Mouse (Mus musculus): ENCODE results near the gene Pcif1. TPM values are rescaled to one million over a fixed set of nuclear protein-coding genes. Genes with fewer than 3 reads are reported as not detected.

Gene Pcif1
- polyA plus RNA-seq, 1 experiment from 2014 or later: 38.4 TPM

GRCm38 (mm10) chr2:164908011-164908410 is 28.9 kb downstream of the Pcif1 start:
- peaks cover 4% of the 10 kb centered on the region; the same call in 1 of the 2 replicates for H3K9me3 ChIP-seq (ENCODE audit: low read length)
- peaks cover 58% of the 10 kb centered on the region for H3K36me3 ChIP-seq (replicated peaks; ENCODE audit: insufficient read depth, low read length)
- DNase-seq (no peak), ATAC-seq (no peak)
- peaks cover 25% of the 10 kb centered on the region for H3K4me1 ChIP-seq (ENCODE audit: insufficient read depth)
- no peak overlapping the region for H3K4me2 ChIP-seq (ENCODE audit: low read depth, low read length)
- H3K27ac ChIP-seq (ENCODE audit: low read depth): no peak overlapping the region
- H3K4me3 ChIP-seq (ENCODE audit: low read depth, low read length): no peak overlapping the region
- no peak overlapping the region for H3K9ac ChIP-seq (replicated peaks)
- no peaks in the 10 kb centered on the region for H3K27me3 ChIP-seq (ENCODE audit: insufficient read depth, low read length)
- 95% methylated on average over 5 of the region's 5 CpGs for WGBS (ENCODE audit: insufficient replicate concordance)
- TF ChIP-seq EP300 (IDR thresholded peaks at IDR 0.05; ENCODE audit: low read depth): no peak
- no peak for TF ChIP-seq CTCF (IDR thresholded peaks at IDR 0.05; ENCODE audit: low read depth)

GRCm38 (mm10) chr2:164909100-164909499 is 30.0 kb downstream of the Pcif1 start:
- ATAC-seq (no peak), DNase-seq (no peak)
- Histone ChIP-seq H3K27me3 (ENCODE audit: insufficient read depth, low read length) (no peaks in the 10 kb centered on the region), H3K27ac (ENCODE audit: low read depth) (no peak overlapping the region), H3K4me2 (ENCODE audit: low read depth, low read length) (0 out of 2 replicates have a peak overlapping the region, but pooled peaks have one; percentile 92), H3K36me3 (replicated peaks; ENCODE audit: insufficient read depth, low read length) (peaks cover 52% of the 10 kb centered on the region), H3K4me3 (ENCODE audit: low read depth, low read length) (no peak overlapping the region), H3K4me1 (ENCODE audit: insufficient read depth) (peaks cover 36% of the 10 kb centered on the region), H3K9me3 (ENCODE audit: low read length) (peaks cover 4% of the 10 kb centered on the region; the same call in 1 of the 2 replicates), H3K9ac (replicated peaks) (peak overlapping the region; percentile 39; the same call in 1 of the 2 replicates)
- WGBS (ENCODE audit: insufficient replicate concordance): 91% methylated on average over 3 of the region's 3 CpGs
- TF ChIP-seq EP300 (IDR thresholded peaks at IDR 0.05; ENCODE audit: low read depth) (no peak), CTCF (IDR thresholded peaks at IDR 0.05; ENCODE audit: low read depth) (no peak)

- TF ChIP-seq CTCF (IDR thresholded peaks at IDR 0.05; ENCODE audit: low read depth) (peak; percentile 74), EP300 (IDR thresholded peaks at IDR 0.05; ENCODE audit: low read depth) (no peak)
- H3K36me3 ChIP-seq (replicated peaks; ENCODE audit: insufficient read depth, low read length): peaks cover 47% of the 10 kb centered on the region
- no peak for ATAC-seq
- peak overlapping the region; percentile 97; the same call in 1 of the 2 replicates for H3K4me3 ChIP-seq (ENCODE audit: low read depth, low read length)
- H3K4me1 ChIP-seq (ENCODE audit: insufficient read depth): peaks cover 40% of the 10 kb centered on the region
- H3K9me3 ChIP-seq (ENCODE audit: low read length): peaks cover 4% of the 10 kb centered on the region; the same call in 1 of the 2 replicates
- 0 out of 2 replicates have a peak overlapping the region, but pooled peaks have one; percentile 1 for H3K27ac ChIP-seq (ENCODE audit: low read depth)
- DNase-seq: peak; percentile 57
- peak overlapping the region; percentile 92 for H3K4me2 ChIP-seq (ENCODE audit: low read depth, low read length)
- 63% methylated on average over 1 of the region's 1 CpGs for WGBS (ENCODE audit: insufficient replicate concordance)
- peak overlapping the region; percentile 39; the same call in 1 of the 2 replicates for H3K9ac ChIP-seq (replicated peaks)
- H3K27me3 ChIP-seq (ENCODE audit: insufficient read depth, low read length): no peaks in the 10 kb centered on the region
Measured at GRCm38 (mm10) chr2:164909542-164909941, 30.4 kb downstream of the Pcif1 start.

GRCm38 (mm10) chr2:164910360-164911061 is 31.4 kb downstream of the Pcif1 start:
- no peak for DNase-seq
- H3K4me1 ChIP-seq (ENCODE audit: insufficient read depth): peaks cover 40% of the 10 kb centered on the region
- WGBS (ENCODE audit: insufficient replicate concordance): 4% methylated on average over 37 of the region's 37 CpGs

GRCm38 (mm10) chr2:164911086-164912048 is 32.3 kb downstream of the Pcif1 start, which contains the start of gene Zfp335:
Gene Zfp335, minus strand, starts transcription at chr2:164911757.
- no peaks in the 10 kb centered on the region; the same call in 1 of the 2 replicates for H3K9me3 ChIP-seq (ENCODE audit: low read length)
- under 1% methylated on average over 90 of the region's 91 CpGs for WGBS (ENCODE audit: insufficient replicate concordance)
- ATAC-seq: peak; percentile 83
- H3K27ac ChIP-seq (ENCODE audit: low read depth): peak within 1 kb of the TSS; percentile 98
- peak within 1 kb of the TSS; percentile 97 for H3K4me3 ChIP-seq (ENCODE audit: low read depth, low read length)
- TF ChIP-seq CTCF (IDR thresholded peaks at IDR 0.05; ENCODE audit: low read depth): peak; percentile 73
- peak; percentile 63; the same call in 1 of the 2 replicates for TF ChIP-seq EP300 (IDR thresholded peaks at IDR 0.05; ENCODE audit: low read depth)
- H3K4me2 ChIP-seq (ENCODE audit: low read depth, low read length): peak within 1 kb of the TSS; percentile 92
- peaks cover 40% of the 10 kb centered on the region for H3K4me1 ChIP-seq (ENCODE audit: insufficient read depth)
- peak; percentile 94 for DNase-seq
- peaks cover 30% of the 10 kb centered on the region for H3K36me3 ChIP-seq (replicated peaks; ENCODE audit: insufficient read depth, low read length)
- H3K27me3 ChIP-seq (ENCODE audit: insufficient read depth, low read length): no peaks in the 10 kb centered on the region
- H3K9ac ChIP-seq (replicated peaks): peak within 1 kb of the TSS; percentile 87

More at GRCm38 (mm10) chr2:164910360-164911061, 31.4 kb downstream of the Pcif1 start:
- Histone ChIP-seq H3K36me3 (replicated peaks; ENCODE audit: insufficient read depth, low read length) (peaks cover 39% of the 10 kb centered on the region), H3K4me2 (ENCODE audit: low read depth, low read length) (peak overlapping the region; percentile 92), H3K9me3 (ENCODE audit: low read length) (peaks cover 4% of the 10 kb centered on the region; the same call in 1 of the 2 replicates), H3K9ac (replicated peaks) (peak overlapping the region; percentile 87), H3K27me3 (ENCODE audit: insufficient read depth, low read length) (no peaks in the 10 kb centered on the region), H3K4me3 (ENCODE audit: low read depth, low read length) (peak overlapping the region; percentile 97), H3K27ac (ENCODE audit: low read depth) (peak overlapping the region; percentile 98)
- no peak for TF ChIP-seq CTCF (IDR thresholded peaks at IDR 0.05; ENCODE audit: low read depth)
- no peak for TF ChIP-seq EP300 (IDR thresholded peaks at IDR 0.05; ENCODE audit: low read depth)
- ATAC-seq: peak; percentile 12
